Mouse (Mus musculus) hindbrain, embryonic 12.5 days (tissue): ENCODE measurements around the gene Lbx2. TPM values are rescaled to one million over a fixed set of nuclear protein-coding genes. Genes with fewer than 3 reads are reported as not detected.

Experiments
- ATAC-seq: fragments of 200-750 bp; cut with Nextera tagmentation; 2 replicates; pipeline ENCODE4 v1.8.0; 2017; ENCODE audit warnings: moderate TSS enrichment; ENCODE audit not compliant: low FRiP score
- H3K27ac ChIP-seq: fragments of 300-500 bp; sonication (generic); 2 replicates; pipeline ENCODE4 v1.5.1; 2016; ENCODE audit warnings: mild to moderate bottlenecking
- H3K27me3 ChIP-seq: fragments of 300-500 bp; sonication (generic); 2 replicates; pipeline ENCODE4 v1.6.1; 2016; ENCODE audit warnings: mild to moderate bottlenecking
- H3K36me3 ChIP-seq: fragments of 300-500 bp; sonication (generic); 2 replicates; pipeline ENCODE4 v1.6.1; 2016; ENCODE audit warnings: mild to moderate bottlenecking
- H3K4me1 ChIP-seq: fragments of 300-500 bp; sonication (generic); 2 replicates; pipeline ENCODE4 v1.6.1; 2016
- H3K4me2 ChIP-seq: fragments of 300-500 bp; sonication (generic); replicated peaks from 2 replicates; pipeline ENCODE4 v1.6.1; 2016; ENCODE audit warnings: mild to moderate bottlenecking
- H3K4me3 ChIP-seq: fragments of 300-500 bp; sonication (generic); 2 replicates; pipeline ENCODE4 v1.5.1; 2016; ENCODE audit warnings: mild to moderate bottlenecking
- H3K9ac ChIP-seq: fragments of 300-500 bp; sonication (generic); 2 replicates; pipeline ENCODE4 v1.6.1; 2016; ENCODE audit warnings: mild to moderate bottlenecking, moderate library complexity
- H3K9me3 ChIP-seq: fragments of 300-500 bp; sonication (generic); replicated peaks from 2 replicates; pipeline ENCODE4 v1.6.1; 2016; ENCODE audit warnings: mild to moderate bottlenecking
- WGBS: fragments of 180-500 bp; shearing (Covaris S2); methylation state at CpG from one replicate; pipeline ENCODE4 v1.1.7; 2016; 5-methylcytosine and 5-hydroxymethylcytosine counted together
- polyA plus RNA-seq: library from polyadenylated mRNA; unstranded; fragments of >200 nt; fragmentation: Nextera tagmentation; extraction: Ambion mirVana; gene quantifications from 2 replicates; pipeline ENCODE4 v1.2.1, GENCODE M21; 2016

Gene Lbx2
- polyA plus RNA-seq: 0.69 TPM in 1 of 2 replicates, not detected in the other

GRCm38 (mm10) chr6:83086121-83087035 is at the start of gene Lbx2:
Lbx2 (plus strand) TSS chr6:83086367.
- H3K9ac ChIP-seq: no peak within 1 kb of the TSS
- no peak for ATAC-seq
- peaks cover 21% of the 10 kb centered on the region for H3K4me1 ChIP-seq
- H3K9me3 ChIP-seq: no peaks in the 10 kb centered on the region
- H3K4me2 ChIP-seq: peak within 1 kb of the TSS; percentile 40
- WGBS: 3% methylated on average over 42 of the region's 42 CpGs
- no peak within 1 kb of the TSS for H3K4me3 ChIP-seq
- no peak within 1 kb of the TSS for H3K27ac ChIP-seq
- peaks cover 5% of the 10 kb centered on the region for H3K36me3 ChIP-seq
- H3K27me3 ChIP-seq: peaks cover 94% of the 10 kb centered on the region

GRCm38 (mm10) chr6:83037188-83037587 is 49.0 kb upstream of the Lbx2 start:
- no peak overlapping the region for H3K4me2 ChIP-seq
- no peak overlapping the region for H3K4me3 ChIP-seq
- no peak overlapping the region for H3K27ac ChIP-seq
- 77% methylated on average over 8 of the region's 8 CpGs for WGBS
- no peaks in the 10 kb centered on the region for H3K36me3 ChIP-seq
- H3K9me3 ChIP-seq: no peaks in the 10 kb centered on the region
- peaks cover 33% of the 10 kb centered on the region for H3K27me3 ChIP-seq
- H3K9ac ChIP-seq: no peak overlapping the region
- peaks cover 28% of the 10 kb centered on the region for H3K4me1 ChIP-seq
- ATAC-seq: no peak

GRCm38 (mm10) chr6:83038496-83039012 is 47.6 kb upstream of the Lbx2 start:
- H3K4me2 ChIP-seq: peak overlapping the region; percentile 58
- H3K4me1 ChIP-seq: peaks cover 15% of the 10 kb centered on the region
- H3K4me3 ChIP-seq: peak overlapping the region; percentile 31
- WGBS: 10% methylated on average over 24 of the region's 24 CpGs
- no peak overlapping the region for H3K27ac ChIP-seq
- peak; percentile 55 for ATAC-seq
- peaks cover 21% of the 10 kb centered on the region for H3K27me3 ChIP-seq
- no peaks in the 10 kb centered on the region for H3K36me3 ChIP-seq
- H3K9ac ChIP-seq: peak overlapping the region; percentile 23; the same call in 1 of the 2 replicates
- H3K9me3 ChIP-seq: no peaks in the 10 kb centered on the region

- Histone ChIP-seq H3K27ac (no peak overlapping the region), H3K27me3 (peaks cover 5% of the 10 kb centered on the region; the same call in 1 of the 2 replicates), H3K9ac (no peak overlapping the region), H3K4me2 (no peak overlapping the region), H3K4me1 (peaks cover 7% of the 10 kb centered on the region; the same call in 1 of the 2 replicates), H3K36me3 (no peaks in the 10 kb centered on the region), H3K9me3 (no peaks in the 10 kb centered on the region), H3K4me3 (no peak overlapping the region)
- WGBS: 79% methylated on average over 5 of the region's 5 CpGs
- ATAC-seq: no peak
Measured at GRCm38 (mm10) chr6:83040601-83041000, 45.6 kb upstream of the Lbx2 start.

- no peaks in the 10 kb centered on the region for H3K9me3 ChIP-seq
- H3K4me1 ChIP-seq: peaks cover 3% of the 10 kb centered on the region; the same call in 1 of the 2 replicates
- no peak overlapping the region for H3K9ac ChIP-seq
- no peak overlapping the region for H3K4me3 ChIP-seq
- no peak for ATAC-seq
- no peaks in the 10 kb centered on the region for H3K36me3 ChIP-seq
- no peak overlapping the region for H3K27ac ChIP-seq
- 65% methylated on average over 6 of the region's 6 CpGs for WGBS
- H3K4me2 ChIP-seq: no peak overlapping the region
- H3K27me3 ChIP-seq: no peaks in the 10 kb centered on the region
Measured at GRCm38 (mm10) chr6:83043561-83043960, 42.6 kb upstream of the Lbx2 start.

- no peak overlapping the region for H3K27ac ChIP-seq
- no peaks in the 10 kb centered on the region for H3K36me3 ChIP-seq
- H3K27me3 ChIP-seq: no peaks in the 10 kb centered on the region
- ATAC-seq: no peak
- no peak overlapping the region for H3K4me2 ChIP-seq
- no peaks in the 10 kb centered on the region for H3K9me3 ChIP-seq
- 88% methylated on average over 5 of the region's 5 CpGs for WGBS
- no peak overlapping the region for H3K9ac ChIP-seq
- no peaks in the 10 kb centered on the region for H3K4me1 ChIP-seq
- no peak overlapping the region for H3K4me3 ChIP-seq
Measured at GRCm38 (mm10) chr6:83043993-83044392, 42.2 kb upstream of the Lbx2 start.

- Histone ChIP-seq H3K4me3 (no peak overlapping the region), H3K9ac (no peak overlapping the region), H3K27me3 (no peaks in the 10 kb centered on the region), H3K27ac (no peak overlapping the region), H3K4me1 (no peaks in the 10 kb centered on the region), H3K9me3 (no peaks in the 10 kb centered on the region), H3K4me2 (no peak overlapping the region), H3K36me3 (no peaks in the 10 kb centered on the region)
- no peak for ATAC-seq
- WGBS: 70% methylated on average over 9 of the region's 9 CpGs
Measured at GRCm38 (mm10) chr6:83044742-83045141, 41.4 kb upstream of the Lbx2 start.

GRCm38 (mm10) chr6:83049367-83049766 is 36.8 kb upstream of the Lbx2 start:
- WGBS: 77% methylated on average over 10 of the region's 10 CpGs
- Histone ChIP-seq H3K27me3 (no peaks in the 10 kb centered on the region), H3K4me1 (peaks cover 16% of the 10 kb centered on the region), H3K27ac (no peak overlapping the region), H3K4me3 (no peak overlapping the region), H3K36me3 (peaks cover 16% of the 10 kb centered on the region), H3K9ac (no peak overlapping the region), H3K9me3 (no peaks in the 10 kb centered on the region), H3K4me2 (no peak overlapping the region)
- ATAC-seq: no peak

- peak overlapping the region; percentile 88 for H3K9ac ChIP-seq
- peaks cover 28% of the 10 kb centered on the region for H3K4me1 ChIP-seq
- H3K9me3 ChIP-seq: no peaks in the 10 kb centered on the region
- H3K4me3 ChIP-seq: peak overlapping the region; percentile 98
- H3K27ac ChIP-seq: peak overlapping the region; percentile 88
- peak; percentile 15 for ATAC-seq
- H3K27me3 ChIP-seq: no peaks in the 10 kb centered on the region
- WGBS: 3% methylated on average over 26 of the region's 26 CpGs
- H3K36me3 ChIP-seq: peaks cover 28% of the 10 kb centered on the region
- peak overlapping the region; percentile 72 for H3K4me2 ChIP-seq
Measured at GRCm38 (mm10) chr6:83053136-83053960, 32.8 kb upstream of the Lbx2 start.

- Histone ChIP-seq H3K4me3 (peak within 1 kb of the TSS; percentile 98), H3K9me3 (no peaks in the 10 kb centered on the region), H3K27ac (peak within 1 kb of the TSS; percentile 88), H3K9ac (peak within 1 kb of the TSS; percentile 88), H3K27me3 (no peaks in the 10 kb centered on the region), H3K4me1 (peaks cover 28% of the 10 kb centered on the region), H3K36me3 (peaks cover 28% of the 10 kb centered on the region), H3K4me2 (peak within 1 kb of the TSS; percentile 72)
- WGBS: 0% methylated on average over 64 of the region's 64 CpGs
- peak; percentile 97 for ATAC-seq
Measured at GRCm38 (mm10) chr6:83054074-83054851, 31.9 kb upstream of the Lbx2 start, which contains the start of gene Aup1. Aup1 (plus strand) TSS chr6:83054521.

GRCm38 (mm10) chr6:83054871-83055431 is 31.2 kb upstream of the Lbx2 start, which contains the start of gene Htra2:
Htra2 (minus strand) TSS chr6:83055273.
- H3K4me2 ChIP-seq: peak within 1 kb of the TSS; percentile 72
- ATAC-seq: peak; percentile 2; the same call in 1 of the 2 replicates
- no peaks in the 10 kb centered on the region for H3K9me3 ChIP-seq
- peak within 1 kb of the TSS; percentile 88 for H3K27ac ChIP-seq
- H3K9ac ChIP-seq: peak within 1 kb of the TSS; percentile 88
- peaks cover 28% of the 10 kb centered on the region for H3K4me1 ChIP-seq
- peak within 1 kb of the TSS; percentile 98 for H3K4me3 ChIP-seq
- WGBS: under 1% methylated on average over 50 of the region's 50 CpGs
- H3K36me3 ChIP-seq: peaks cover 28% of the 10 kb centered on the region
- H3K27me3 ChIP-seq: no peaks in the 10 kb centered on the region
